Mouse (Mus musculus) embryonic fibroblast, embryonic 13.5 days (primary cell): ENCODE data around the gene Bcorl1.

Source experiments
- CTCF ChIP-seq: IDR thresholded peaks from 2 replicates; pipeline ENCODE4 v1.5.1; 2011; ENCODE audit warnings: mild to moderate bottlenecking, control low read depth, low read length, moderate library complexity, borderline replicate concordance; ENCODE audit not compliant: insufficient read depth
- POLR2A ChIP-seq: IDR thresholded peaks from 2 replicates; pipeline ENCODE4 v1.6.1; 2011; ENCODE audit warnings: low read depth, mild to moderate bottlenecking, control low read depth, low read length, moderate library complexity

- TF ChIP-seq POLR2A (no peak), CTCF (no peak)
Observed at GRCm38 (mm10) chrX:48340441-48341049, 613 bp upstream of the Bcorl1 start.
